Mouse (Mus musculus): Measurements from ENCODE around the gene Hist1h3f. TPM values are rescaled to one million over a fixed set of nuclear protein-coding genes. Genes with fewer than 3 reads are reported as not detected.

The Hist1h3f gene
- 4.8 and 9.0 TPM in 2 replicates for polyA plus RNA-seq (2015; fragmentation: Nextera tagmentation; extraction: Ambion mirVana)

DNA sequence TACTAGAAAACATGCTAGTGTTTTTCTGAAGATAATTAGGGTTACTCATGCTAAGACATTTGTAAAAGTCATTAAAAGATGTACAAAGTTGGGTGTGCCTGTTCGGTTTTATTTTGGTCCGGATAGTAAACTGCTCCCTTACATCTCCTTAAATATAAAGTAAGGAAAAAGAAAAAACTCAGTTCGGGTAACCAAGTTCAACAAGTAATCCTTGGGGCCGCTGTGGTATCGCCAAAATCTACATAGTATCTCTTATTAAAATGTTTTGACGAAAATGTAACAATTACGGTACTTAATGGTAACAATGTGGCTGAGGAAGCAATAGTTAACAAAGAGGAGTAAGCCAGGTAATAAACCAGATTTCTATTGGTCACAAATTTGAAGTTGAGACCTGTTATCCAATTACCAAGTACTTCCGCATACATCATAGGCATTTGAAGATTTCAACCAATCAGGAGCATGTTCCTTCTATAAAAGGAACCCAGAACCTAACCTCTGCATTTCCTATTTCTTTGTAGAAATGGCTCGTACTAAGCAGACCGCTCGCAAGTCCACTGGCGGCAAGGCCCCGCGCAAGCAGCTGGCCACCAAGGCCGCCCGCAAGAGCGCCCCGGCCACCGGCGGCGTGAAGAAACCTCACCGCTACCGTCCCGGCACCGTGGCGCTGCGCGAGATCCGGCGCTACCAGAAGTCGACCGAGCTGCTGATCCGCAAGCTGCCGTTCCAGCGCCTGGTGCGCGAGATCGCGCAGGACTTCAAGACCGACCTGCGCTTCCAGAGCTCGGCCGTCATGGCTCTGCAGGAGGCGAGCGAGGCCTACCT is at the start of gene Hist1h3f:
Gene Hist1h3f, plus strand, starts transcription at position 88 of the 822 bp plus-strand sequence.
- DNase-seq (ENCODE audit: low spot score) = peak; percentile 95

DNA sequence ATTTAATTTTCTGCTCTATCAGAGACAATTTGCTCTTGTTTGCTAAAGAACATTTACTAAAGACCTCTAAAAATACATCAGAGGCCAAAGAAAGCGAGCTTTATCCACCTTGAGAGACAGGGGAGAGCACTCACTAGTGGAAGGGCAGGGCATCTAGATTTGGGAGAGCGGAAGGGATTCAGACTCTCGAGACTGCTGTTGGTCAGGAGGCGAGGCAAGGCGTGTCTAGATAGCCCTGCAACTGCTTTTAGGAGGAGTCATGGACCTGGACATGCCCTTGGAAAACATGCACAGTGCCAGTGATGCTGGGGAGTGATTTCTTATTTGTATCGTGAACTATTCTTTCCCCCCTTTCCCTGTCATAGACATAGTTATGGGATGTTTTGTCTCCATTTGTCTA is 48.3 kb upstream of the Hist1h3f start:
- no peak for DNase-seq (ENCODE audit: low spot score)

DNA sequence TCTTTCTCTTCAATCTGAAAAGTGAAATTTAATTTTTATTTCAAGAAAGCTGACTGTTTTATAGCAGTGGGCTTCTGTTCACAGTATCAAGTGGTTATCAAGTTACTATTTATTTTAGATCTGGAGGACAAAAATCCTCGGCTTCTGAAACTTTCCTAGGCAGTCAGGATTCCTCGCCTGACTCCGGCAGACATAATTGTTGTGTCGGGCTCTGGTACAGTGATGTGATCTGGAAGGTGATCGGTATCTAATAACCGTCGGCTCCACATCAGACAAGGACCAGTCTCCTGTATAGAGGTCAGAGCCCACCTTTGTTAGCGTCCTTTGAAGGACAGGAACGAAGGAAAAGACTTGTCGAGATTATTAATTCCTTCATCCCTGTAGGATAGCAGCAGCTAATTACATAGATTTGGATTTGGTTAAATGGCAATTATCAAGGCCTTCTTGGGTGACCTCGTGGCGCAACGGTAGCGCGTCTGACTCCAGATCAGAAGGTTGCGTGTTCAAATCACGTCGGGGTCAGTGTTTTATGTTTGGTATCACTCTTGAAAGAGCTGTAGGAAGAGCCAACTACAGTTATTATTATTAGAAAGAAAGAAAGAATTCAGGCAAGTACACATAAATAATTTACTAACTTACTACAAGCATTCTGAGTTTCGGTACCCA is 46.1 kb upstream of the Hist1h3f start:
- peak; percentile 41 for DNase-seq (ENCODE audit: low spot score)

DNA sequence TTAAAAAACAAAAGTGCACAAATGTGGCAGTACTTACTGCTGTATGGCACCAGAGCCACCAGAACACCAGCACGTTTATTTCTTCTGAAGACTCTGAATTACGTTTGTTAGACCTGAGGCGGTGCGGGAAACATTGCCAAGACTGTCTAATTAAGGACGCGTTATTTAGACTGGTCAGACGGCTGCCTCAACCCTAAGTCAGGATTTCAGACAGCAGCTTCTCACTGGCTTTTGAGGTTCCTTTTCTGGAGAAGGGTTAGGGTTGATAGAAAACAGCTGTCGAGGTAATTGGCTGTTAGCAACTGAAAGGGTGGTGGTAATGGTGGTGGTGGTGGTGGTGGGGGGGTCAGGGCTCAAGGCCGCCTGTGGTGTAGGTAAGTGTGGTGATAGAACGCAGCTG is 45.2 kb upstream of the Hist1h3f start:
- no peak for DNase-seq (ENCODE audit: low spot score)

DNA sequence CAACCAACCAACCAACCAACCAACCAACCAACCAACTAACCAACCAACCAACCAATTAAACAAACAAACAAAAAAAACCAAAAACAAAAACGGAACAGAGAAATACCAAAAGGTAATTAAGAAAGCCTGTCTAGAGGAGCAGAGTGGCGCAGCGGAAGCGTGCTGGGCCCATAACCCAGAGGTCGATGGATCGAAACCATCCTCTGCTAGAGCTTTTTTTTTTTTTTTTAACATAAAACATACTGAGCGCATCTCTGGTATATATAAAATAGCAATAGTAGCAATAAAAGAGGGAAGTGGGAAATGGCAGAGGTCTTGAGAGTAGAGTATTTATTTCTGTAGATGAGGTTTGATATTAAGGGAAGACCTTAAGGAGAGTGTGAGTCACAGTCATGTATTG is 43.9 kb upstream of the Hist1h3f start:
- DNase-seq (ENCODE audit: low spot score) = peak; percentile 32

DNA sequence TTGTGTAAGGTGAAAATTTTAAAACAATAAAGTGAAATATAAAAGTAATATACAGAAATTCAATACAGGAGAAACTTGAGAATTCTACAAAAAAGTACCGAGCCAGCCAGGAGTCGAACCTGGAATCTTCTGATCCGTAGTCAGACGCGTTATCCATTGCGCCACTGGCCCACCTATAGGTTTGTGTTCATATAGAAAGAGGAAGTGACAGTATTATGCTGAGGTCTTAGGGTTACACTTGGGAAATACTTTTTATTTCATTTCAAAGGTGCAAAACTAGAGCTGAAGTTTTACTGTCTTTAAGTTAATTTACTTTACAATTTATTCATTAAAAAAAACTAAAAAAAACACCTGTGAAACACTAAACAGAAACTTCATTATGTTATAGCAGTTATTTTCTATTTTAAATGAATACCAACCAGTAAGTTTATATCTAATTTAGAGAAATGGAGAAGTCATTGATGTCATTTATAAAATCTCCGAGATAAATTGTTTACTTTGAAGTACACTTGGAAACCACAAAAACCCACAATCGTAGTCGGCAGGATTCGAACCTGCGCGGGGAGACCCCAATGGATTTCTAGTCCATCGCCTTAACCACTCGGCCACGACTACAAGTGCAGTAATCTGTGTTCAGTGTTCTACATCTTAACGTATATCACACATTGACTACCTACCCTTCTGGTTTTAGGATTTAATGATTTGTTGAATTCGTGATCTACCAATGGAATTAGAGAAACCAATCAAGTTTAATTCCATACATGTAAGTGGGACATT is 43.2 kb upstream of the Hist1h3f start:
- peak; percentile 84 for DNase-seq (ENCODE audit: low spot score)

DNA sequence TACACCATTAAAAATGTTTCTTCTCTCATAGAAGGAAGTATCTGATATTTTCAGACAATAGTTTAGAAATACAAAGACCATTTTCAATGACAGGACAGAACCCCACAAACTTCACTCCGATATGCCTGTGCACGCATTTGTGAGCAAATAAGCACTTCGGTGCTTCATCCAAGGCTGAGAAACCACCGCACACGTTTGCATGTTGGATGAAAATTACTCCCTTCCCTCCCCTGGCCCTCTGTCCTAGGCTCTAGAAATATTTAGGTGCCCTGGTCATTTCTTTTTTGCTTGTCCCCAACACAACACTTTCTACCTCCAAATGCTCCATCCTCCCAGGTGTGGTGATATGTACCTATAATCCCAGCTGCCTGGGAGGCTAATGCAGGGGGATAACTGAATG is 42.3 kb upstream of the Hist1h3f start:
- DNase-seq (ENCODE audit: low spot score) = no peak

DNA sequence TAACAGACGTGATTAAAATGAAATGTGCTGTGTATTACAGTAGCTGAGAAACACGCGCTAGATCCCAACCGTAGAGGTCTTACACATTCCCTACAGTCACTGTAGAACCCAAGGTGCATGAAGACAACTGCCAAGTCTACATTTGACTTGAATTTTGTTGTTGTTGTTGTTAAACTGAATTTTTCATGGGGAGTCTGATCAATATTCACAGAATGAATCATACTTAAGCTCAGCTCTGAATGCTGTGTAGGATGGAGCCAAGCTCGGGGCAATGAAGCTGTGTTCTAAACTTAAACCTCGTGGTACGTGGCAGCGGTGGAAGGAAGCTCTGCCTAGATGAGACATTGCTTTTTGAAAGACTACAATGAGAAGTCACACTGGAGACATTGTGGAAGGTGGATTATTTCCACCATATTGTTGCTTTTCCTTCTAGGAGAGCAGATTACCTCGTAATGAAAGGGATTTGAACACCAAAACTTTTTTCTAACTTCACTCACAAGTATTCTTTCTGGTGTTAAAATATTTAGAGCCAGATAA is 41.8 kb upstream of the Hist1h3f start:
- DNase-seq (ENCODE audit: low spot score) = no peak

DNA sequence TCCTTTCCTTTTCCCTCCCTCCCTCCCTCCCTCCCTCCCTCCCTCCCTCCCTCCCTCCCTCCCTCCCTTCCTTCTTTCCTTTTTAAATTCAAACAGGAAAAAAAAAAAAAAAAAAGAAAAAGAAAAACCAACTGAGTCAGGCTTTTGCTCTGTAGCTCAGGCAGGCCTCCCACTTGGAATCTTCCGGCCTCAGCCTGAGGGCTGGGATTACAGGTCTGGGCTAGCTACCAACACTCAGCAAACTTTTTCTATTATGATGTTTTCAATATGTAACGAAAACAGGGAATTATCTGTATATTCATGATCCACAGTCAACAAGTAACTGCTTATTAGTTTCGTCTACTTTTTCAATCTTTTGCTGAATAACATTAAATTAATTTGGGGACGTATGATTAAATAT is 40.9 kb upstream of the Hist1h3f start:
- no peak for DNase-seq (ENCODE audit: low spot score)

DNA sequence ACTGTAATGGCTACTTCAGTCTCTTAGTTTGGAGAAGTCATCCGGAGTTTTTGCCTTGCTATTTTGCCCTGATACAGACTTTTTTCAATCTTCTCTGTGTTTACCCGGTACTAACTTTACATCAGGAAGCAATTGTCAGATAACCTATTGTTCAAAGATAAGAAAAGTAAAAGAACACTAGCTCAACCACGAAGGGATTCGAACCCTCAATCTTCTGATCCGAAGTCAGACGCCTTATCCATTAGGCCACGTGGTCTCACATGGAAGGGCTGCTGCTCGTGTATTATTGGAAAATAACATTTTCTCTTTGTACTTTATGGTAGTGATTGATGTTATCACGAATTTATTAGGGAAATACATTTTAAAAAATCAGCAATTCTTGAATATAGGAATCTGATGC is 40.1 kb upstream of the Hist1h3f start:
- peak; percentile 82 for DNase-seq (ENCODE audit: low spot score)

DNA sequence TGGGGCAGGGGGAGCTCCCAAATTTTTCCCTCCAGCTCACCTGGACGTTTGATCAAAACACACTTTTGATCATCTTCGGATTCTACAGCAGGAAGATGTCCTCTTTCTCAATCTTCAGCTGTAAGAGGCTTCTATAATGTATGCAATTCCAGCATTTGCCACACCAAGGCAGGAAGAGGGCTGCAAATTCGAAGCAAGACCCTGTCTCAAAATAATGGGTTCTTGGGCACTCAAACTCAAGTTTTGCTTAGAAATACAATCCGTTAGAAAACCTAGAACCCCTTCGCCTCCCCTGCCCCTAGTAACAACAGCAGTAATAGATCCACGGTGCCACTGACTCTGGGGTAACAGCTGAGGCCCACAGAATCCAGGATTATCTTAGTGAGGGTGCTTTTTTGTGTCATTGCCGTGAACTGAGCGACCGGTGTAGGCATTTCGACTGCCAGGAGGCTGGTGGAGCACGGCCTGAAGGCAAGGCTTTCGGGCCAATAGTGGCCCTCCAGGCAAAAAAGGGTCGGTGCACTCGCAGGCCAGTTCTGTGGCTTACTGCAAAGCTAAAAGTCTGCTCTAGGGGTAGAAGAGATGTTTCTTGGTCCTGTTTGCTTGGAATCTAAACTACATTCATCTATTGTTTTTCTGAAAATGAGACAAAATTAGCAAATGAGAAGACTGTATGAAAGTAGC is 38.0 kb upstream of the Hist1h3f start:
- DNase-seq (ENCODE audit: low spot score) = peak; percentile 43

DNA sequence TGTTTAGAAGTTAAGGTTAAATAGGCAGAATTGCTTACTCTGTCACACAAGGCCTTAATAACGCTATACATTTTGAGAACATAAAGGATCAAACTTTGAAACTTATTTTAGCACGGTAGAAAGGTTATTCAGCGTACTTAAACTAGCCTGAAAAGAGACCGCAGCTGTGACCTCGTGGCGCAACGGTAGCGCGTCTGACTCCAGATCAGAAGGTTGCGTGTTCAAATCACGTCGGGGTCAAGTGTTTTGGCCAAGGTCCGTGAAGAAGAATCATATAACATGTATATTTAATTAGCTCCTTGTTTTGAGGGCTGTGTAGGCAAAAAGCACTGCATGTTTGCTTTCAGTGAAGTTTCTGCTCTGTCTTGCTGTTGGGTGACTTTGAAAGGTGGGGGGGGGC is 37.5 kb upstream of the Hist1h3f start:
- peak; percentile 85 for DNase-seq (ENCODE audit: low spot score)

DNA sequence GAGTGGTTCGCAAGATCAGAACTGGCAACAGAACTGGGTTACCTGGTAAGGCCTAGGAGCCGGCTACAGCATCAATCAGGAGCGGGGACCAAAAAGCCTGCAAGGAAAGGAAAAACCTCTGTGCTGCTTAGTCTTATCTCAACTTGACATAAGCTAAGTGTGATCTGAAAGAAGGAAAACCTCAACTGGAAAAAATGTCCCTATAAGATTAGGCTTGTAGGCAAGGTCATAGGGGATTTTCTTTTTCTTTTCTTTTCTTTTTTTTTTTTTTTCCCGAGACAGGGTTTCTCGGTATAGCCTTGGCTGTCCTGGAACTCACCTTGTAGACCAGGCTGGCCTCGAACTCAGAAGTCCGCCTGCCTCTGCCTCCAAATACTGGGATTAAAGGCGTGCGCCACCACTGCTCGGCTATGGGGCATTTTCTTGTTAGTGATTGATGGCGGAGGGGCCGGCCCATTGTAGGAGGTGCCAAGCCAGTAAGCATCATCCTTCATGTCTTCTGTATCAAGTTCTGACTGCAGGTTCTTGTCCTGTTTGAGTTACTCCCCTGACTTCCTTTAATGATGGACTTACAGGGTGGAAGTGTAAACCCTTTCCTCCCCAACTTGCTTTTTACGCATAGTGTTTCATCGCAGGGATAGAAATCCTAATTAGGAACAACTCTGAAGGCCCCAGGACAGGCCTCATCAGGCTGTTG is 36.9 kb upstream of the Hist1h3f start:
- no peak for DNase-seq (ENCODE audit: low spot score)

DNA sequence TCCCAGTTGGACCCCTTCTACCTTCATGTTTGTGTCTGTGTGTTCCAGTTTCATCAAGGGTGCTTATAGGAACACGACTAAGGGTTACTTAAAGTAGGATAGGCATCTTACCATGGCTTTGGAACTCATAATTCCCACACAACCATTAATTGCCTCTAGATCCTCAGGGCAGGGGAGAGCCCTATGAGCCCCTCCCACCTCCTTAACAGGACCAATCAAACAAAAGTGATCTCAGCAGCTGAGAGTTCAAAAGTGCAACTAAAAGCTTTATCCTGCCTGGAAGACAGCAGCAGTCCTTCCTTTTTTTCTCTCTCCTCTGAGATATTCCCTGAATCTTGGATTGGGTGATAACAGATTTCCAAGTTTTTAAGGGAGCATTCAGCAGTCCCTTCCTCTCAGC is 33.7 kb upstream of the Hist1h3f start:
- DNase-seq (ENCODE audit: low spot score) = no peak

DNA sequence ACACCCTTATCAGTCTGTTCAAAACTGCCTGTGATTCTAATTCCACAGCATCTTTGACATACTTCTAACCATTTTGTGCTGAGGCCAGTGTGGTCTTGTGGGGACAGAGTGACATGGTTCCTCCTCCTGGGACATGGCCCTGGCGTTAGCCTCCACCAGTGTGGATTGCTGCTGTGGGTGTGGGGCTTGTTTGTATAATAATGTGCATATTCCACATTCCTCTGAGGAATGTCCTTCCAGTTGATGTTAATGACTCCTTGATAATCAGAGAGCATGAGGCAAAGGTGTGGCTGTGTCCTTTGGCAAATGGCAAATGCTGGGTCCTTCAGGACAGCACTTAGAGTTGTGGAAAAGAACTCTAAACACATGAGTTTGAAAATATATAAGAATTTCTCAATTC is 30.3 kb upstream of the Hist1h3f start:
- DNase-seq (ENCODE audit: low spot score) = no peak

DNA sequence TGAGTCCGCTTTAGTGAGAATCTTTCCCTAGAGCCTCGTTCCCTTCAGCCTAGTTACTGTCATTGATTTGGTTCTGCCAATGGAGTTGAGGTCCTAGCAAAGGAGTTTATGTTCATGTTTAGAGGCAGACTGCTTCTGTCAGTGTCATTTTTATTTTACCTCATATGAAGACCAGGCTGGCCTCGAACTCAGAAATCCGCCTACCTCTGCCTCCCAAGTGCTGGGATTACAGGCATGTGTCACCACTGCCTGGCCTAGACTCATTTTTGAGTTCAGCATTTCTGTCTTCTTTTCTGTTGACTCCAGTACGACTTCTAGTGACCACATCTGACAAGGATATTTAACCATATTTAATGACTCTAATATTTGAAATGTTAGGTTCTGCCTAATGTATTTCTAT is 28.6 kb upstream of the Hist1h3f start:
- no peak for DNase-seq (ENCODE audit: low spot score)

DNA sequence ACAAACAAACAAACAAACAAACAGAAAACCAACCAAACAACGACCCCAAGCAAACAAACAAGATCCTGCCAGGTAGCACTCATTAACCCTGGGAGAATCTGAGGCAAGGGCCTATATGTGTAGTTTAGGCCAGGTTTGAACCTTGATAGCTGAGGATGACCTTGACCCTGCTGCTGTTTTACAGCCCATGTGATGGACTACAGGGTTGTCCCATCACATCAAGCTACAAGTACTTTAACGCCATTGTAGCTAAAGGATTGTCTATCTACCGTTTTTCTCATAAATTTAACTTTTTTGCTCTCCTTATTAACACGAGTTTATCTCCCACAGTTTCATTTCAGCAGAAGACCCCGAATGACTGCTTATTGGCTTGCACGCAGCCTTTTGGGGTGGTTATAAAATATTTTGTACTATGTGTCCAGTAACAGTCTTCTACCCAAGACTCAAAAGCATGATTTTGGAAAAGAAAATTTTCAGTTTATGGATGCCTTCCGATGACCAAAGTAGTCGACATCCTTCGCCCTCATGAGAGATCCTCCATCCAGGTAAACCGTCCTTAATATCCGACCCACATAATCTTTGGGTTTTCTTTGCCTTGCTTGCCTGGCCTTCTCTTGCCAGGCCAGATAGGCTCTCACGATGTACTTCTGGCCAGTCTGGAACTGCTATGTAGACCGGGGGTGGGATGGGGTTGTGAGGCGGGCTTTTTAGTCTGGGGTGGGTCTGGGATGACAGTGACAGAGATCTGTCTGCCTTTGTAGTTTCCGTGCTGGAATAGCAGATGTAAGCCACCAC is 27.8 kb upstream of the Hist1h3f start:
- DNase-seq (ENCODE audit: low spot score) = peak; percentile 3

DNA sequence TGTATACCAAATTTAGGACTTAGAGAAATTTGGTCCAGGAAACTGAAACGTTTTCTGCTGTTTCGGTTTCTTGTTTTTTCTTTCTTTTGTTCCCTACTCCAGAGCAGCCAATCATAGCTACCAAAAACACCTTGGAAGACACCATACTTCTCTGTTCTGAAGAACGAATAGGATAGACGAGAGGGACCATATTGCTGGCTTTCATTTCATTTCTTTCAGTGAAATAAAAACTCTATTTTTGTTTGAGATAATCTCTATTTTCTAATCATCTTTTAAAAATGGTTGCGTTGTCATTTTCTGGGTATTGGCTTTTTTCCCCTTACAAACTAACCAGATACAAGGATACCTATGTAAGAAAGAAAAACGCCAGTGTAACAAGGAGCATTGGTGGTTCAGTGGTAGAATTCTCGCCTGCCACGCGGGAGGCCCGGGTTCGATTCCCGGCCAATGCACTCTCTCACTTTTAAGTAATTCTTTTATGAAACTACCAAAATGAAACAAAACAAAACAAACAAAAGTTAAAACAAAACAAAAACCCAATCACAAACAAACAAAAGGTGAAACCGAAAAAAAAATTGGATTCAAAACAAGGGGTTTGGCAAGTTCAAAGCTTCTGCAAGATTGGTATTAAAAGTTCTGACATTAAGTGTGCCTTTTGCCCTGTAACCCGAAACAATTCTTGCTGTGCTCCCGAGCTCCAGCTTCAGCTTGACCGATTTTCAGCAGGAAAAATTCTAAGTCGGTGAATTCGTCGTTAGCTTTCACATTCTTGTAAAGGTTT is 26.8 kb upstream of the Hist1h3f start:
- peak; percentile 90 for DNase-seq (ENCODE audit: low spot score)
